Mouse (Mus musculus) urinary bladder, postnatal 36 days (tissue): ENCODE data around the gene Nelfb.

Experiments
- DNase-seq, 2 experiments: peaks; one replicate each; pipeline ENCODE4 v3.0.0; 2022; ENCODE audit warnings: low spot score in 2 of 2, mixed read lengths in 1 of 2

The Nelfb gene

GRCm38 (mm10) chr2:25196172-25196954 lies 14.9 kb downstream of the Nelfb start, which contains the start of gene Tor4a:
Tor4a (minus strand) TSS chr2:25196886.
- peak; percentile 79 to 83 for DNase-seq

GRCm38 (mm10) chr2:25195211-25196156 lies 15.8 kb downstream of the Nelfb start:
- peak in 1 of 2 experiments; percentile 80 for DNase-seq

GRCm38 (mm10) chr2:25194486-25195171 lies 16.7 kb downstream of the Nelfb start:
- no peak for DNase-seq

GRCm38 (mm10) chr2:25194006-25194405 lies 17.3 kb downstream of the Nelfb start:
- no peak for DNase-seq

- DNase-seq = peak; percentile 74 to 85
These were observed 17.9 kb downstream of the Nelfb start for GRCm38 (mm10) chr2:25193330-25193770.

GRCm38 (mm10) chr2:25187841-25188240 lies 23.4 kb downstream of the Nelfb start:
- DNase-seq = no peak

- no peak for DNase-seq
These were observed 24.7 kb downstream of the Nelfb start for GRCm38 (mm10) chr2:25186575-25186930.

GRCm38 (mm10) chr2:25185625-25186574 lies 25.4 kb downstream of the Nelfb start:
- peak in 1 of 2 experiments; percentile 64 for DNase-seq

GRCm38 (mm10) chr2:25184496-25184895 lies 26.8 kb downstream of the Nelfb start:
- DNase-seq = no peak

- DNase-seq = no peak
These were observed 28.0 kb downstream of the Nelfb start for GRCm38 (mm10) chr2:25183336-25183735.

- DNase-seq = no peak
These were observed 28.6 kb downstream of the Nelfb start for GRCm38 (mm10) chr2:25182664-25183063.

- no peak for DNase-seq
These were observed 29.3 kb downstream of the Nelfb start for GRCm38 (mm10) chr2:25181891-25182397.

- no peak for DNase-seq
These were observed 30.1 kb downstream of the Nelfb start for GRCm38 (mm10) chr2:25180973-25181890.

GRCm38 (mm10) chr2:25180478-25180903 lies 30.8 kb downstream of the Nelfb start, which contains the start of gene Nrarp:
Nrarp (plus strand) TSS chr2:25180758.
- peak; percentile 93 to 94 for DNase-seq

- DNase-seq = no peak
These were observed 31.6 kb downstream of the Nelfb start for GRCm38 (mm10) chr2:25179566-25180217.

- DNase-seq = no peak
These were observed 32.9 kb downstream of the Nelfb start for GRCm38 (mm10) chr2:25178285-25178972.

- no peak for DNase-seq
These were observed 33.6 kb downstream of the Nelfb start for GRCm38 (mm10) chr2:25177685-25178084.

GRCm38 (mm10) chr2:25177076-25177475 lies 34.2 kb downstream of the Nelfb start:
- no peak for DNase-seq
